In genomic region chr4:120814171-120814570, GRCm38 (mm10) we compare ENCODE assay signal across 8 mouse cellular contexts. TPM values are rescaled to one million over a fixed set of nuclear protein-coding genes. Genes with fewer than 3 reads are reported as not detected.
DNase-seq lines count a peak whose midpoint lies in the region; ATAC-seq and TF ChIP-seq lines count a peak whose summit lies in the region.

No protein-coding gene starts in this region.

- ATAC-seq in Patski = peak; percentile 29
- ATAC-seq in forebrain, embryonic 15.5 days (replicated peaks) = no peak
- no peak for ATAC-seq in lung, embryonic 16.5 days (ENCODE audit: low read depth)
- no peak for ATAC-seq in megakaryocyte progenitor cell, adult 5-6 weeks (replicated peaks; ENCODE audit: poor library complexity)

- H3K27me3 ChIP-seq in Patski = no peaks in the 10 kb centered on the region
- H3K27me3 ChIP-seq in forebrain, embryonic 15.5 days = no peaks in the 10 kb centered on the region
- H3K27me3 ChIP-seq in kidney, adult 2 months (replicated peaks; ENCODE audit: control insufficient read depth, insufficient read depth, low read length) = no peaks in the 10 kb centered on the region
- H3K27me3 ChIP-seq in lung, embryonic 16.5 days (ENCODE audit: control insufficient read depth, insufficient read depth, low read depth, low read length) = no peaks in the 10 kb centered on the region

- TF ChIP-seq CTCF in Patski (IDR thresholded peaks at IDR 0.05) = no peak
- TF ChIP-seq CTCF in kidney, adult 2 months (conservative IDR thresholded peaks at IDR 0.05; ENCODE audit: insufficient read depth, insufficient read length, low read depth, low read length) = no peak

- H3K27ac ChIP-seq in forebrain, embryonic 15.5 days (replicated peaks) = no peak overlapping the region
- H3K27ac ChIP-seq in kidney, adult 2 months (ENCODE audit: insufficient read depth, low read depth, low read length) = peak overlapping the region; percentile 99
- H3K27ac ChIP-seq in lung, embryonic 16.5 days (ENCODE audit: low read length) = peak overlapping the region; percentile 60

- H3K4me3 ChIP-seq in forebrain, embryonic 15.5 days = peak overlapping the region; percentile 51
- peak overlapping the region; percentile 60 for H3K4me3 ChIP-seq in kidney, adult 2 months (ENCODE audit: insufficient read depth, low read depth, low read length)
- peak overlapping the region; percentile 34 for H3K4me3 ChIP-seq in lung, embryonic 16.5 days (ENCODE audit: low read length)

- CTCF ChIA-PET in Patski (lab: Charles Lee) = interaction anchor here (1.0 kb wide), 1 partner anchor 44 kb away, joined by 3 read pairs; no protein-coding TSS in a partner anchor

- H3K9ac ChIP-seq in forebrain, embryonic 15.5 days (replicated peaks) = peak overlapping the region; percentile 54
- H3K9ac ChIP-seq in lung, embryonic 16.5 days (ENCODE audit: low read length) = peak overlapping the region; percentile 36

- TF ChIP-seq POLR2A in kidney, adult 2 months (IDR thresholded peaks at IDR 0.05; ENCODE audit: low read depth, low read length) = no peak

- 45% methylated on average over 4 of the region's 4 CpGs for WGBS in forebrain, embryonic 15.5 days
- 10% methylated on average over 4 of the region's 4 CpGs for WGBS in kidney, adult 2 months
- WGBS in lung, embryonic 16.5 days = 16% methylated on average over 4 of the region's 4 CpGs

- H3K4me2 ChIP-seq in forebrain, embryonic 15.5 days (replicated peaks) = peak overlapping the region; percentile 66
- peak overlapping the region; percentile 48 for H3K4me2 ChIP-seq in lung, embryonic 16.5 days (ENCODE audit: low read depth, low read length)

- no peaks in the 10 kb centered on the region for H3K9me3 ChIP-seq in forebrain, embryonic 15.5 days
- no peaks in the 10 kb centered on the region for H3K9me3 ChIP-seq in lung, embryonic 16.5 days (ENCODE audit: control insufficient read depth, low read length)

- in situ Hi-C loops in Patski (cut with MboI; ENCODE audit: low pct_unique_long_range_greater_than_20kb) = no loop called here

- POLR2A ChIA-PET in Patski (lab: Charles Lee) = interaction anchor here (2.0 kb wide), 1 partner anchor 11 kb away, joined by 13 read pairs; no protein-coding TSS in a partner anchor

- no peaks in the 10 kb centered on the region for H3K36me3 ChIP-seq in forebrain, embryonic 15.5 days
- no peaks in the 10 kb centered on the region; the same call in 1 of the 2 replicates for H3K36me3 ChIP-seq in kidney, adult 2 months (ENCODE audit: control insufficient read depth, insufficient read depth, low read length)
- H3K36me3 ChIP-seq in lung, embryonic 16.5 days (ENCODE audit: control insufficient read depth, insufficient read depth, low read length) = no peaks in the 10 kb centered on the region

- DNase-seq in 416B (ENCODE audit: low read depth) = peak; percentile 38
- no peak for DNase-seq in Patski (ENCODE audit: low read depth, low spot score)
- DNase-seq in kidney, adult 2 months = peak; percentile 92
- no peak for DNase-seq in retina, embryonic 14.5 days (ENCODE audit: low spot score)
- DNase-seq in gastrocnemius, postnatal 4 days (ENCODE audit: low spot score in 2 of 2) = no peak

- H3K4me1 ChIP-seq in forebrain, embryonic 15.5 days = peaks cover 48% of the 10 kb centered on the region
- peaks cover 29% of the 10 kb centered on the region for H3K4me1 ChIP-seq in kidney, adult 2 months (ENCODE audit: control insufficient read depth, insufficient read depth, low read length)
- peaks cover 37% of the 10 kb centered on the region for H3K4me1 ChIP-seq in lung, embryonic 16.5 days (replicated peaks; ENCODE audit: control insufficient read depth, insufficient read depth, low read length)

RNA-seq across cellular contexts. Expression of gene Nfyc, which starts 17.2 kb away (rescaled TPM):
- 52.8 TPM for polyA plus RNA-seq in Patski (2021)
- 95.4 and 98.5 TPM in 2 replicates for polyA plus RNA-seq in forebrain, embryonic 15.5 days (2015; fragmentation: Nextera tagmentation; extraction: Ambion mirVana)
- 218 and 287 TPM in 2 replicates for polyA plus RNA-seq in kidney, adult 2 months (2012; rRNA removed)
- polyA plus RNA-seq in lung, embryonic 16.5 days (2015; fragmentation: Nextera tagmentation; extraction: Ambion mirVana) = 93.3 and 96.5 TPM in 2 replicates
- 10 to 100 TPM; 51.1 to 55.6 TPM for total RNA-seq in gastrocnemius, postnatal 4 days (2021)
- total RNA-seq in megakaryocyte progenitor cell, adult 5-6 weeks (2015) = 60.6 and 69.9 TPM in 2 replicates
- 40.8 and 41.5 TPM in 2 replicates for total RNA-seq in megakaryocyte progenitor cell, adult 5-6 weeks (2017)

RNA-seq across cellular contexts. Expression of gene Rims3, which starts 40.4 kb away (rescaled TPM):
- polyA plus RNA-seq in Patski (2021) = not detected
- 9.3 and 10.7 TPM in 2 replicates for polyA plus RNA-seq in forebrain, embryonic 15.5 days (2015; fragmentation: Nextera tagmentation; extraction: Ambion mirVana)
- 0.27 and 0.39 TPM in 2 replicates for polyA plus RNA-seq in kidney, adult 2 months (2012; rRNA removed)
- polyA plus RNA-seq in lung, embryonic 16.5 days (2015; fragmentation: Nextera tagmentation; extraction: Ambion mirVana) = 0.69 and 0.73 TPM in 2 replicates
- under 1 TPM; 0.47 to 0.52 TPM for total RNA-seq in gastrocnemius, postnatal 4 days (2021)
- total RNA-seq in megakaryocyte progenitor cell, adult 5-6 weeks (2015) = 0.02 and 0.07 TPM in 2 replicates
- 0.14 TPM in 1 of 2 replicates, not detected in the other for total RNA-seq in megakaryocyte progenitor cell, adult 5-6 weeks (2017)

Comparison
In these comparisons a context has a peak if more than half of its experiments do, and no peak if none do; other contexts are left out.
1. DNase-seq: peak in 416B (single experiment) and kidney, adult 2 months (single experiment); none in Patski (single experiment), retina, embryonic 14.5 days (single experiment) and gastrocnemius, postnatal 4 days (0 of 2).
2. Peak in every context shown above with its lines, with median percentiles within 50 percentile points of each other: H3K4me3 ChIP-seq.